Mouse (Mus musculus): ENCODE measurements around the gene Pet117. TPM values are rescaled to one million over a fixed set of nuclear protein-coding genes. Genes with fewer than 3 reads are reported as not detected.
"Not testable (repeated sequence)": the region's sequence is repeated elsewhere in the genome, so short reads cannot be mapped to it uniquely, and the experiment has no call there.

Gene Pet117
- polyA plus RNA-seq, 1 experiment, result 1.2 TPM

- H3K79me2 ChIP-seq (ENCODE audit: control insufficient read depth, insufficient read depth), result no peaks in the 10 kb centered on the region
- H3K4me3 ChIP-seq (ENCODE audit: insufficient read depth, poor library complexity, severe bottlenecking), result no peak overlapping the region
- no peak overlapping the region for H3ac ChIP-seq (ENCODE audit: control insufficient read depth, insufficient read length, low read depth)
- no peaks in the 10 kb centered on the region for H3K79me3 ChIP-seq (ENCODE audit: low read depth)
- no peaks in the 10 kb centered on the region for H3K36me3 ChIP-seq (ENCODE audit: control insufficient read depth, insufficient read depth)
- H3K27me3 ChIP-seq (ENCODE audit: control insufficient read depth, insufficient read depth, insufficient read length), result peaks cover 20% of the 10 kb centered on the region
- TF ChIP-seq CEBPB (IDR thresholded peaks at IDR 0.05; ENCODE audit: low read depth) (no peak), MAX (IDR thresholded peaks at IDR 0.05) (no peak), USF1 (IDR thresholded peaks at IDR 0.05; ENCODE audit: low read depth) (no peak), CTCF (IDR thresholded peaks at IDR 0.05; ENCODE audit: control insufficient read depth, insufficient read depth, insufficient read length) (no peak), MYOG (IDR thresholded peaks at IDR 0.05; ENCODE audit: control insufficient read depth, extremely low read depth, insufficient read length) (no peak), MYOD1 (IDR thresholded peaks at IDR 0.05; ENCODE audit: control insufficient read depth, insufficient read length, low read depth) (no peak), FOSL1 (IDR thresholded peaks at IDR 0.05; ENCODE audit: insufficient read depth, low read length, poor library complexity, severe bottlenecking) (no peak)
Observed at GRCm38 (mm10) chr2:144337701-144338100, 31.1 kb upstream of the Pet117 start.

DNA sequence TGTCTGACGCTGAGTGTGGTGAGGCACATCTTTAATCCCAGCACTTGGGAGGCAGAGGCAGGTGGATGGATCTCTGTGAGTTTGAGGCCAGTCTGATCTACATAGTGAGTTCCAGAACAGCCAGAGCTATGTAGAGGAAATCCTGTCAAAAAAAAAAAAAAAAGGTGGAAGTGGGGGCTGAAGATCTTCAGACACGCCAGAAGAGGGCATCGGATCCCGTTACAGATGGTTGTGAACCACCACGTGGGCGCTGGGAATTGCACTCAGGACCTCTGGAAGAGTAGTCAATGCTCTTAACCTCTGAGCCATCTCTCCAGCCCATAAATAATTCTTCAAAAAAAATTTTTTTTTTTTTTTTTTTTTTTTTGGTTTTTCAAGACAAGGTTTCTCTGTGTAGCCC lies 30.6 kb upstream of the Pet117 start:
- not testable (repeated sequence) for H3ac ChIP-seq (ENCODE audit: control insufficient read depth, insufficient read length, low read depth); H3K4me3 ChIP-seq (ENCODE audit: insufficient read depth, poor library complexity, severe bottlenecking); H3K79me2 ChIP-seq (ENCODE audit: control insufficient read depth, insufficient read depth); H3K79me3 ChIP-seq (ENCODE audit: low read depth); H3K36me3 ChIP-seq (ENCODE audit: control insufficient read depth, insufficient read depth)
- peaks cover 16% of the 10 kb centered on the region for H3K27me3 ChIP-seq (ENCODE audit: control insufficient read depth, insufficient read depth, insufficient read length)

GRCm38 (mm10) chr2:144343158-144343557 lies 25.6 kb upstream of the Pet117 start:
- Histone ChIP-seq H3K4me3 (ENCODE audit: insufficient read depth, poor library complexity, severe bottlenecking) (no peak overlapping the region), H3K79me2 (ENCODE audit: control insufficient read depth, insufficient read depth) (no peaks in the 10 kb centered on the region), H3K27me3 (ENCODE audit: control insufficient read depth, insufficient read depth, insufficient read length) (peaks cover 6% of the 10 kb centered on the region), H3K36me3 (ENCODE audit: control insufficient read depth, insufficient read depth) (no peaks in the 10 kb centered on the region), H3K79me3 (ENCODE audit: low read depth) (no peaks in the 10 kb centered on the region), H3ac (ENCODE audit: control insufficient read depth, insufficient read length, low read depth) (no peak overlapping the region)
- no peak for TF ChIP-seq MYOD1 (IDR thresholded peaks at IDR 0.05; ENCODE audit: control insufficient read depth, insufficient read length, low read depth)
- no peak for TF ChIP-seq CEBPB (IDR thresholded peaks at IDR 0.05; ENCODE audit: low read depth)
- no peak for TF ChIP-seq MAX (IDR thresholded peaks at IDR 0.05)
- TF ChIP-seq USF1 (IDR thresholded peaks at IDR 0.05; ENCODE audit: low read depth), result no peak
- no peak for TF ChIP-seq FOSL1 (IDR thresholded peaks at IDR 0.05; ENCODE audit: insufficient read depth, low read length, poor library complexity, severe bottlenecking)
- no peak for TF ChIP-seq MYOG (IDR thresholded peaks at IDR 0.05; ENCODE audit: control insufficient read depth, extremely low read depth, insufficient read length)
- TF ChIP-seq CTCF (IDR thresholded peaks at IDR 0.05; ENCODE audit: control insufficient read depth, insufficient read depth, insufficient read length), result no peak

- Histone ChIP-seq H3K27me3 (ENCODE audit: control insufficient read depth, insufficient read depth, insufficient read length) (peaks cover 6% of the 10 kb centered on the region), H3ac (ENCODE audit: control insufficient read depth, insufficient read length, low read depth) (no peak overlapping the region), H3K79me2 (ENCODE audit: control insufficient read depth, insufficient read depth) (no peaks in the 10 kb centered on the region), H3K79me3 (ENCODE audit: low read depth) (no peaks in the 10 kb centered on the region), H3K36me3 (ENCODE audit: control insufficient read depth, insufficient read depth) (no peaks in the 10 kb centered on the region), H3K4me3 (ENCODE audit: insufficient read depth, poor library complexity, severe bottlenecking) (no peak overlapping the region)
- TF ChIP-seq FOSL1 (IDR thresholded peaks at IDR 0.05; ENCODE audit: insufficient read depth, low read length, poor library complexity, severe bottlenecking) (no peak), CTCF (IDR thresholded peaks at IDR 0.05; ENCODE audit: control insufficient read depth, insufficient read depth, insufficient read length) (no peak), MYOG (IDR thresholded peaks at IDR 0.05; ENCODE audit: control insufficient read depth, extremely low read depth, insufficient read length) (no peak), MYOD1 (IDR thresholded peaks at IDR 0.05; ENCODE audit: control insufficient read depth, insufficient read length, low read depth) (no peak), USF1 (IDR thresholded peaks at IDR 0.05; ENCODE audit: low read depth) (no peak)
Observed at GRCm38 (mm10) chr2:144348525-144348924, 20.3 kb upstream of the Pet117 start.

DNA sequence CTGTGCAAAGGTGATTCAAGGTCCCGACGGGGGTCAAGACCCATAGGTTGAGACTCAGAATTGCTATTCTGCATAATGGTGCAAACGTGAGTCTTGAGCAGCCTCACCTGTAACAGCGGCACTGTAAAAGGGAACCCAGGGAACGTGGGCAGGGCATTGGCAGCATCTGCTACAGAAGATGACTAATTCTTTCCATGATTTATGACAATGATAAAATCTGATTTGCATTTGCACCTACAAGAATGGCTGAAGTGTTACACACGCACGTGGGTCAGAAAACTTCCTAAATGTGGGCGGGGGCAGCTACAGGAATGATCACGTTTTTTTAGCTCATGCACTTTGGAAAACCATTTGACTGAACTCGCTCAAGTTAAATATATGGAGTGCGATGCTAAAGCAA lies 16.0 kb upstream of the Pet117 start:
- H3K27me3 ChIP-seq (ENCODE audit: control insufficient read depth, insufficient read depth, insufficient read length), result peaks cover 6% of the 10 kb centered on the region

DNA sequence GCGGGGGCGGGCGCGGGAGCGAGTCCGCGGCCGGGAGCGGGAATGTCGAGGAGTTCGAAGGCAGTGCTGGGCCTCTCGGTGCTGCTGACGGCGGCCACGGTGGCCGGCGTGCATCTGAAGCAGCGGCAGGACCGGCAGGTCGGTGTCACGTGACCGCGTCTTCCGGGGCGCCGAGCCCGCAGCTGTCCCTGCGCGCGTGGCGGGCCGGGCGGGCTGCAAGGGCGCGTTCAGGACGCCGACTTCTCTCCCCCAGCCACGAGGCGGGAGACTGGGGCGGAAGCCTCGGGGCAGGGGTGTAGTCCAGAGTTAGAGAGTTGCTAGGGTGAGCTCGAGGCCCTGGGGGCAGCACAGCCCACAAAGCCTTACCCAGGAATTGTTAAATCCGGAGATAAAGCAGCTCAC lies 225 bp downstream of the Pet117 start:
- Histone ChIP-seq H3K79me3 (ENCODE audit: low read depth) (peaks cover 33% of the 10 kb centered on the region), H3K27me3 (ENCODE audit: control insufficient read depth, insufficient read depth, insufficient read length) (no peaks in the 10 kb centered on the region), H3ac (ENCODE audit: control insufficient read depth, insufficient read length, low read depth) (peak overlapping the region; percentile 78), H3K4me3 (ENCODE audit: insufficient read depth, poor library complexity, severe bottlenecking) (peak overlapping the region; percentile 84), H3K79me2 (ENCODE audit: control insufficient read depth, insufficient read depth) (peaks cover 51% of the 10 kb centered on the region), H3K36me3 (ENCODE audit: control insufficient read depth, insufficient read depth) (peaks cover 28% of the 10 kb centered on the region)
- TF ChIP-seq CEBPB (IDR thresholded peaks at IDR 0.05; ENCODE audit: low read depth) (no peak), MYOD1 (IDR thresholded peaks at IDR 0.05; ENCODE audit: control insufficient read depth, insufficient read length, low read depth) (peak; percentile 50), MYOG (IDR thresholded peaks at IDR 0.05; ENCODE audit: control insufficient read depth, extremely low read depth, insufficient read length) (no peak), MAX (IDR thresholded peaks at IDR 0.05) (peak; percentile 91), USF1 (IDR thresholded peaks at IDR 0.05; ENCODE audit: low read depth) (peak; percentile 79), CTCF (IDR thresholded peaks at IDR 0.05; ENCODE audit: control insufficient read depth, insufficient read depth, insufficient read length) (no peak), FOSL1 (IDR thresholded peaks at IDR 0.05; ENCODE audit: insufficient read depth, low read length, poor library complexity, severe bottlenecking) (no peak)

More for the DNA sequence above, 16.0 kb upstream of the Pet117 start:
- Histone ChIP-seq H3K4me3 (ENCODE audit: insufficient read depth, poor library complexity, severe bottlenecking) (no peak overlapping the region), H3ac (ENCODE audit: control insufficient read depth, insufficient read length, low read depth) (no peak overlapping the region), H3K36me3 (ENCODE audit: control insufficient read depth, insufficient read depth) (no peaks in the 10 kb centered on the region), H3K79me2 (ENCODE audit: control insufficient read depth, insufficient read depth) (no peaks in the 10 kb centered on the region), H3K79me3 (ENCODE audit: low read depth) (no peaks in the 10 kb centered on the region)
- TF ChIP-seq CEBPB (IDR thresholded peaks at IDR 0.05; ENCODE audit: low read depth), result no peak
- TF ChIP-seq USF1 (IDR thresholded peaks at IDR 0.05; ENCODE audit: low read depth), result no peak
- no peak for TF ChIP-seq FOSL1 (IDR thresholded peaks at IDR 0.05; ENCODE audit: insufficient read depth, low read length, poor library complexity, severe bottlenecking)
- no peak for TF ChIP-seq CTCF (IDR thresholded peaks at IDR 0.05; ENCODE audit: control insufficient read depth, insufficient read depth, insufficient read length)
- no peak for TF ChIP-seq MYOG (IDR thresholded peaks at IDR 0.05; ENCODE audit: control insufficient read depth, extremely low read depth, insufficient read length)
- no peak for TF ChIP-seq MAX (IDR thresholded peaks at IDR 0.05)
- TF ChIP-seq MYOD1 (IDR thresholded peaks at IDR 0.05; ENCODE audit: control insufficient read depth, insufficient read length, low read depth), result no peak

All from C2C12 (cell line).